Mouse (Mus musculus): ENCODE data around the gene Elavl4.

Gene Elavl4

DNA sequence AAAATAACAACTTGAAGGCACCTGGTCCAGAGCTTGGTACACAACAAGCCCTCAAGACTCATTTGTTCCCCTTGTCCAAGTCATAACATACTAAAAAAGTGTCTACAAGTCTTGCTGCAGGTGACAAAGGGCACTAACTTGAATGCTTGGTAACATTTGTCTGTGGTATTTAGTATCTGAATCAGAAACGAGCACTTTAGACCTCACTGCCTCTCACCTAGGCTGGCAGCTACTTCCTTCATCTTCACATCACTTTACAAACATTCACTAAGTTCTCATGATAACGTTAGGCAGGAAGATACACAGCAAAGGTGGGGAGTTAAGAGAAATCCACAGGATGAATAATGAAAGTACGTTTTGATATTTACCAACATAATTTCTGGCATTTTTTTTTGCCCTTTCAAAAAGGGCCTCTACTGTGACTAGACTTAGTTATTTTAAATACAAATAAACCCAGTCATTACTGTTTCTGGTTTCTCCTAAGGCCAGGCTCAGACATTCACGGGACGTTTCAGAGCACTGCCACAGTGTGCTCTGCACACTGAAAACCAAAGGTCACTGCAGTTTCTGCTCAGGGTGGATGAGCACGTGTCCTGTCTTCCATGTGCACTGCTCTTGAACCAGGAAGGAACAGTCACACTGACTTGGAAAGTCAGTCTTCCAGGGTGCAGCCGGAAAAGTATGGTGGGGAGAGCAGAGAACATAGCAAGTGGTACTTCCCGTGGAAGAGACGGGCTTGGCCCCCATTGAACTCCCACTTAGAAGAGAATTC lies 84.7 kb downstream of the Elavl4 start:
- no peak for DNase-seq (ENCODE audit: low read depth, low spot score)

DNA sequence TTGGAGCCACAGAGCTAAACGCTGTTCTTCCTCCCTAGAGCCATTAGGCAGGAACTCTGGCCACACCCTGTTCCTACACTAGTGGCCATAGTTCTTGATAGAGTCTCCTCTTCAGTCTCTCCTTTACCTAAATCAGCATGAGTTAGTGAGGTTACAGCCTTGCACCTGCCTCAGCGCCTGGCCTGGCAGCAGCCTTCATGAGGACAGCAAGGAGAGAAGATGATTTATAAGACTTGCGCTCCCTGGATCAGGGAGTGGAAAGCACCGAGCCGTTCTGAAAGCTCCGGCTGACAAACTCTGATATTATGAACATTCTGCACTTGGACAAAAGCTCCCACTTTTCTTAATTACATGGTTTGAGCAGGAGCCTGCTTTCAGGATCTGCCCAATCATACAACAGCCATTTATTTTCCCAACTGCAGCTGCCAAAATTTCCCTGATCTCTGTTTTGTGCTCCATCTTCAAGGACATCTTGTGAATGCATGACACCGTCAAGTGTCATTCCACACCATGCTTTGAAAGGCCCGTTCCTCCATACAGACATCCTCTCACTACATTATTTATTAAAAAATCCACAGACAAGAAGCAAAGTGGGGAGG lies 87.3 kb downstream of the Elavl4 start:
- DNase-seq (ENCODE audit: low read depth, low spot score): no peak

DNA sequence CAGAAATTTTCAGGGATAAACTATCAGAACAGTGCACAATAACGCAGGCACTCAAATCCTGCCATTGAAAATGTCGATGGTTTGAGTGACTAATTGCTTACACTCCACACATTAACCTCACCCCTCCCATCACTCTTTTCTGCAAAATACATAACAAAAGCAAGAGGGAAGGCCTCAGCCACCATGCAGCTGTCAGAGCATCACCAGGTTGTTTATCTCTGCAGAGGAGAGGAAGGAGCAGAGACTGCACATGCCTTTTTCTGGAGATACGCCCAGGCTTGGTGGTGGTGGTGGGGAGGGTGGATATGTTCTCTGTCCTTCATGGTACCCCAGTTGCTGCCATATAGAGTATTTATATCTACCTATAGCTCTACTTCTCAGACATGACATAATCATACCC lies 94.3 kb downstream of the Elavl4 start:
- no peak for DNase-seq (ENCODE audit: low read depth, low spot score)

DNA sequence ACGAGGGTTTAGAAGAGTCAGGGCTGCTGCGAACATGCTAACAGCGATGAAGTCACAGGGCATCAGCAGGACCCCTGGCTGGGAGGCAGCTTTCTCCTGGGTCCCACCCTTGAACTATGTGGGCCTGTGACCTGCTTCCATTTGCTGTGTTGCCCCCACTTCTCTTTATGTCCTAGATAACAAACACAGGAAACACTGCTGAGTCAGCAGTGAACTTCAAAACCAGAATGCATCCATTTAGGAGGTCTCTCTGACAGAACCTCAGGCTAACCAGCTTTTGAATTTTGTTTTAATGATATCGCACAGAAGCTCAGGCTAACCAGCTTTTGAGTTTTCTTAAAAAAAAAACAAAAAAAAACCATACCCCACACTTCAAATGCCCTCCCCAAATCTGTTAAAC lies 96.1 kb downstream of the Elavl4 start:
- DNase-seq (ENCODE audit: low read depth, low spot score): no peak

DNA sequence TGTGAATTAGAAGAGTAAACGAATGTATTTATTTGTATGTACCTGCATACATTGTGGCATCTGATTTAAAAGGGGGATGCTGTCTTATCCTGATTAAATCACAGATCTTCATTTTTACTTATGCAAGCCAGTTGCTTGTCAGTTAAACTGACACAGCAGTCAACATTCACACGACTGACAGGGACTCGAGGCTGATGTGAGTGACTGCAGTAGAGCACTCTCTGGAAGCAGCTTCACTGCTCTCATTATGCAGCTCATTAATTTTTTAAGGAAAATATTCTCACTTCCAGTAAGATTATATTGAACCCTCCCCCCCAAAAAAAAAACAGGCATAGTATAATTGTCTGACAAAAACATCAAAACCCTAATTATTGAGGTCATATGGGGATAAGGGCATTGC lies 101.7 kb downstream of the Elavl4 start:
- DNase-seq (ENCODE audit: low read depth, low spot score): no peak

DNA sequence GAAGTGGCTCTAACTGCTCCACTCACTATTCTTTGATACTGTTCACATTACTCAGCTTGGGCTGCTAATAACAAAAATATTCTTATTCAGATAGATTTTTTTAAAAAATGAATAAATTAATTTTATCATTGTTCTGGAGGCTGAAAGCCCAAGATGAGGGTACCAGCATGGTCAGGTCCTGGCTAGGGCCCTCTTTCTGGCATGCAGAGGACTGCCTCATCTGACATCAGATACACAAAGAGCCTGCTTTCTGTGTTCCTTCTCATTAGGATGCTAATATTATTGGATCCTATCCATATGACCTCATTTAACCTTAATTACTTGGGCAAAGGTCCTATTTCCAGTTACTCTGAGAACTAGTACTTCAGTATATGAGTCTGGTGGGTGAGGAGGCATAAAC lies 108.8 kb downstream of the Elavl4 start:
- DNase-seq (ENCODE audit: low read depth, low spot score): no peak

DNA sequence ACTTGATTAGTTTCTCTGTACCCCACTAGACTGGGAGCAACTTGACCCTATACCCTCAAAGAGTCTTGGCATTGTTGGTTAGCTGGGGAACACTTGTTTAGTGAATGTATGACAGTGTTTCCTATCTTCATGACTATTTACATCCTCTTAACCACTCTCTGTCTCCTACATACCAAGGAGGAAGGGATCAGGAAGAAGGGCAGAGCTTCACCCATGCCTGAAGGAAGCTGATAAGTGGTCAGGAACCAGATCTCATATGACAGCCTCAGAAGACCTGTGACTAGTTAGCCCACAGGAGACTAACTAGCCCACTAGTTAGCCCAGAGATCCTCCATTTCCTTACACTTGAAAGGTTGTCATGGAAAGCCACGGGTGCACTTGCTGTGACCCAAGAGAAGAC lies 117.2 kb downstream of the Elavl4 start:
- no peak for DNase-seq (ENCODE audit: low read depth, low spot score)

DNA sequence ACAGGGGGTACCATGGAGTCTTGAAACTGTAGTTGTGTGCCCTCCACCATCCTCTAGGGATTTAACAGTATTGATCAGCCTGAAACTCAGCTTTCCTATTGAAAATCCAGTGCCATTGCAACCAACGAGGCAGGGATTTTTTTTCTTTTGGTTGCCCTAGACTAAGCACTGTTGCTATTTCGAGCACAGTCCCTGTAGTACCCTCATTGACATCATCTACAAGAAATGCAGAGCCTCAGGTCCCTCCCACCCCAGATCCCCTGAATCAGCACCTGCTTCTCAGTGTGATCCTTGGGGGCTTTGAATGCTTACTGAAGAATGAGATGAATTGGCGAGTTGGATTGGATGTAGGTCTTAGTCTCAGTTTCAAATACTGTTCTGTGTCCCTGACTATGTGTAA lies 119.4 kb downstream of the Elavl4 start:
- DNase-seq (ENCODE audit: low read depth, low spot score): no peak

DNA sequence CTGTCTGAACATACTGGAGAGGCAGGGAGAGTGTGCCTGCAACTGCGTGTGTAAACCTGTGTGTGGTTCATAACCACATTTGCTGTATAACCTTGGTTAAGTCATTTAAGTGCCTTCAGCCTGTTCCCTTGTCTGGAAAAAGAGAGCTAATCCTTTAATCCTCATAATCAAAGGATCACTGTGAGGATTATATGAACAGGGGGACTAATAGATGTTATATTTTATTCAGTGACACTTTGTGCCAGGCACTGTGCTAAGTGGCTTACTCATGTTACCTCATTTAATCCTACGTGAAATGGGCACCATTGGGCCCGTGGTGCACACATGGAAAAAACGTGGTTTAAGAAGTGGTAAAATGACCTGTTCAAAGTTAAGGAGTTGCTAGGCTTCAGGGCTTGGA lies 119.9 kb downstream of the Elavl4 start:
- DNase-seq (ENCODE audit: low read depth, low spot score): no peak

DNA sequence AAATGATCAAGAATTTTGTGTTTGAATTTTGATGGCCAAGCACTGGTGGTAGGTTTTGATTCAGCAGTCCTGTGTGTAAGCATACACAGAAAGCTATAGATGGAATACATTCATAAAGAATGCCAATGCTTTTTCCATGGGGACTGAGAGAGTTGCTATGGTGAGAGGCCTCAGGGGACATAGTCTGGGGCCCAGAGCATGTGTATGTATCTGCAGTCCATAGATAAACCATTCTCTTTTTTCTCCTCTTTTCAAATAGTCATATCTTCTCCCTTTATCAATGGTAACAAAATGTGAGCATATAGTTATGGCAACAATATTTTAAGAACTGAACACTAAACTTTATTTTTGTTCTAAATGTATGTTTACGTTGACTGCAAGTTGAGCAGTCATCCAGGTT lies 122.1 kb downstream of the Elavl4 start:
- DNase-seq (ENCODE audit: low read depth, low spot score): no peak

DNA sequence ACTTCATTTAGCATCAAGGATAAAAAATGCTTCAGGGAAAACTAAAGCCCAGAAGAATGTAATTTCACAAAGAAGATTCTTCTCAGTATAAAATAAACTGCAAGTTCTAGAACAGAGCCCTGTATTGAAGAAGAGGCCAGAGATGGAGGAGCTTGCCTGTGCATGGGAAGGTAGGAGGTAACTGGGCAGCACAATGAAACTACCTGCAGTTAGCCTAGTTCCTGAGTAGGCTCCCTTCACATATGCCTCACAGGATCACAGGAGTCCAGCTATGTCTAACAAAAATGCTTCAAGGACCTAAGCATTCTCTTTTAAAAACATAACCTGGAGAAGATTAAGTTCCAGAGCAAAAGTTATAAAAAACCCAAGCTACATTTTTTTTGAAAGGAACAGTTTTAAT lies 122.5 kb downstream of the Elavl4 start:
- no peak for DNase-seq (ENCODE audit: low read depth, low spot score)

DNA sequence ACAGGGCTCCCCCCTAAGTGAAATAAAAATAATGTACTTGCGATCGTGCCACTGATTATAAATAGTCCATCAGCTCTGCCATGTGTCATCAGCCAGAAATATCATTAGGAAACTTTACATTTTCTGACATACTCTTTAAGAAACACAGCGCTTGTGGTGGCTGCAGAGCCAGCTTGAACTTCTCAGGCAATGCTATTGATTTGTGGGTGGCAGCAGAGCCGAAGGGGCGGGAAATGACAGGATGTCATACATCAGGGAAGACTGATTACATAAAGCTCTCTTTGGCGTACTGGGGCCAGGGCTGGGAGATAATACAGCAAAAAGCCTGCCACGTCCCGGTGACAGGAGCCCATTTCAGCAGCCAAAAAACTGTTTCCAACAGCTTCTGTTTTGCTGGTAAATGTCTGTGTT lies 124.1 kb downstream of the Elavl4 start:
- DNase-seq (ENCODE audit: low read depth, low spot score): no peak

DNA sequence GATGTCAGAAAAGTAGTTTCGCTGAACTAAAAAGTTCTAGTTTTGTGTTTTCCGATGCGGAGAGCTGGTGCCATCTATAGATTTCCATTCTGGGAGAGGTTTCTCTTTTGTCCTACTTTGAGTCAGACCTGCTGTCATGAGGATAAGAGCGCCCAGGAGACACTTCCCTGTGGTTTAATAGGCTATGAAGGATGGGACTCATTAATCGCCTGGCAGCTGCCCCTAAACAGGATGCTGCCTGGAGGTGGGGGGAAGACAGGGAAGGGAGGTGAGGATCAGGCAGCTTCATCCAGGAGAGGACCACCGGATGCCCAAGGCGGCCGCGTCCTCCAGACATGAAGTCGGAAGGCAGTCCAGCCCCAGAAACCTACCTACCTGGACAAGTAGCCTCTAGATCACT lies 126.2 kb downstream of the Elavl4 start:
- no peak for DNase-seq (ENCODE audit: low read depth, low spot score)

DNA sequence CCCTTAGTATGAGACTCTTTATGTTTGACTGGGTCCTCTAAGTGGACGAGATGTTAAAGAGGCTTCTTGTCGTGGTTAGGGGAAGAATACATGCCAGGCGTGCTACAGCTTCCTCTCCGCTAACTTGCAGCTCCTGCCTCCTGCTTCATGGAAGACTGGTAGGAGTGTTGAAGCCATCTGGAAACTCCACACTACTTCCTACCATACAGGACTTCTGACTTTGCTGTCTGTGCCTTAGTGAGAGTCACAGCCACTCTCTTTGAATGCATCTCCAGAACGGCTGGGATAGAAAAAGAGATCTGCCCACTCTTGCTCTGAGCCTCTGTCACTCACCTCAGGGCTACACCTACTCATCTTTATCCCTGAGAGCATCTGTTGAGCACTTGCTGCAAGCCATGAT lies 132.9 kb downstream of the Elavl4 start:
- no peak for DNase-seq (ENCODE audit: low read depth, low spot score)

DNA sequence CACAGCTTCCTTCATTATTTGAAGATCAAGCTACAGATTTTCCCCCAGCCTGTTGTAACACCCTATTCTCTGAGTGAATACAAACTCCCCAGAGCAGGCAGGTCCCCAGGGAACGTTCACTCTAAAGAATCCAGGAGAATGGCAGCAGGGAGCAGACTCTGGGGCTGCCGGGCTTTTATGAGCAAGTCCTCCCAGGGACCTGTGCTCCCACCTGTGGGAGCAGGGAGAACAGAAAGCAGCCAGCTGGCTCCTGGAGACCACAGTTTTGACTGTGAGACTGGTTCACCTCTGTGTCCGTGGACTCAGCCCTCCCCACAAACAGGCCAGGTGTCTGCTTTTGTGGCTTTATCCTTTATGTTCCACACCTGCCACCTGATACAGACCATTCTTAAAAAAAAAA lies 134.2 kb downstream of the Elavl4 start:
- no peak for DNase-seq (ENCODE audit: low read depth, low spot score)

DNA sequence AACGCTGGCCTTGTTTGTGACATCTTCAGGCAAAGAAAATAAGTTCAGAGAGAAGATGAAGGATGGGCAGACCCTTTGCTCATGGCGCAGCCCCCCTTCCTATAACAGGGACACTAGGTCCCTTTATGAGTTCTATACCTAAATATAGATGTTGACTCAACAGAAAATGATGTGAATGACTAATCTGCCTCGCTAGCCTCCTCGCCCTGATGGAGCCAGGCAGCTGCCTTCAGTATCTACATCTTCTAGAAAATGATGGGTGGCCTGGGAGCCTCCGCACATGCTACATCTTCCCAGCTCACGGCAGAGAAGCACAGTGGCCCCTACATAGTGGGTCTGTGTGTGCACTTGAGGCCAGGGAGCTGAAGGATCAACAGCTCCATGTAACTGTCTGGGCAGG lies 137.2 kb downstream of the Elavl4 start:
- no peak for DNase-seq (ENCODE audit: low read depth, low spot score)

DNA sequence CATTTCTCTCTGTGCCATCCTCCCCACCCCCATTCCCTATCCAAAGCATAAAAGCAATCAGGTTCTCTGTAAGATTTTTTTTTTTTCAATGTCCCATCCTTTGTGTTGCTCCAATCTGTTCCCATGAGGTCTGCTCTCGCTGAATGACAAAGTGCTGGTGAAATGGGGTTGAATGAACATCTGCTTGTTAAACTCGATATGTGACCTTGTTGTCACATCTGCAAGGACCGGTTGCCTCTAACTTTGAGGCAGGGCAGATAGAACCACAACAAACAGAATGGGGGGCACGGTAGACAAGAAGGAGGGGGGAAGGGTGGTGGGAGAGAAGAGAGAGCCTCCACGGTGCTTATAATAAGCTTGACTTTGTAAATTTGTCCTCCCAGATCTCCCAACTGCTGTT lies 138.0 kb downstream of the Elavl4 start:
- DNase-seq (ENCODE audit: low read depth, low spot score): no peak

DNA sequence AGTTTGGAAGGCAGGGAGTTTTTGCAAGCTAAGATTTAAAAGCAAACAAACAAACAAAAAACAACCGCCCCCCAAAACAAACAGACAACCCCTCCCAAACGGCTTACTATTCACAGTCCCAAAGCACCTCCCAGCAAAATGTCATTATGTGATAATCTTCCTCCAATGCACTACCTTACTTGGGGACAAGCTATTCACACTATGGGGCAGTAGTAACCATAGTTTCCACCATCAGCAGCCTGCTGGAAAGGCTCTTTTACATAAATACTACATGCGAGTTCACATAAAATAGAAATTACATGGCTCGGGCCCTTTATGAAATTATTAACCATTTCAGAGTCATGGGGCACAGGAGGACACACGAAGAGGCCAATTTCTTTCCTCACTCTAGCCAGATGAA lies 141.5 kb downstream of the Elavl4 start:
- DNase-seq (ENCODE audit: low read depth, low spot score): no peak

DNA sequence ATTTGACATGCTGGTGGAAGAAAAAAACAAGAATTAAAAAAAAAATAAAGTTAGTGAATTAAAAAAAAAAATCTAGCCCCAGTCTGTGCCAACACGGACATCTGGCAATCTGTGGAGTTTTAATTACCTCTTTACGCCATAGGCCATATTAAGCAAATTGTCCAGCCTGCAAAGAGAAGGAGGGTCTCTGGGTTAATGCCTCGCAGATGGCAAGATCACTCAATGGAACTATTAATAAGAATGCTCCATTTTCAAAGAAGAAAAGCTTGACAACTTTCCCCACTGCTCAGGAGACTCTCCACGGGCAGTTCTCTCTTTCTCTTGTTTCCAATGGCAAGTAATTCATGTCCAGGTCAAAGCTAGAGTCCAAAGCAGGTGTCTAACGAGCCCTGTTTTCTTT lies 142.1 kb downstream of the Elavl4 start:
- no peak for DNase-seq (ENCODE audit: low read depth, low spot score)

DNA sequence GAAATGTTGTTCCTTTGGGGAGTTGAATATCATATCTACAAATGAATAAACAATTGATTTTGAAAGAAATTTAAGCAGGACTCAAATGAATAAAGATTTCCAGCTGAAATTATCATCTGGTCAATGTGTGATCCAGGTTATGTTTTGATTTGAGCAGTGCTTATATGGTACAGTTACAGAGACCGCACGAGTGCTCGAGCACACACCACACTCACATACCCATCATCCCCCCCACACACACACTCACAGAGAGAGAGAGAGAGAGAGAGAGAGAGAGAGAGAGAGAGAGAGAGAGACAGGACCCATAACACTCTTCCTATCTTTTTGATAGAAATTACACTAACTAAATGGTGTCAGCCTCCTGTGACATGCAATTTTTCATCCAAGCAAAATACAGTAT lies 150.0 kb downstream of the Elavl4 start:
- no peak for DNase-seq (ENCODE audit: low read depth, low spot score)

DNA sequence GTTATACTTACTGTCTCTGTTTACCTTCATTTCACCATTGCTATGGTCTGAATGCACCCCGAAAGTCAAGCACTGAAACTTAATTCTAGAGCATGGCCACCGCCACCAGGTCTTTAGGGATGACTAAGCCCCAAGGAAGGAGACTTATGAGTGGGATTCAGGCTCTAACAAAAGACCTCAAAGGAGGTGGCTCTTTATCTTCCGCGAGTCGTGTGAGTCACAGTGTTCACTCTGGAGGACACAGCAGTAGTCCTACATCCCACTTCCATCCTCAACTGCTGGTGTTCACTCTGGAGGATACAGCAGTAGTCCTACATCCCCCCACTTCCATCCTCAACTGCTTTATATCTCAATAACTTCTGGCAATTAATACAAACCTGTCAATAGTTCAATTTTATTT lies 151.8 kb downstream of the Elavl4 start:
- DNase-seq (ENCODE audit: low read depth, low spot score): no peak

DNA sequence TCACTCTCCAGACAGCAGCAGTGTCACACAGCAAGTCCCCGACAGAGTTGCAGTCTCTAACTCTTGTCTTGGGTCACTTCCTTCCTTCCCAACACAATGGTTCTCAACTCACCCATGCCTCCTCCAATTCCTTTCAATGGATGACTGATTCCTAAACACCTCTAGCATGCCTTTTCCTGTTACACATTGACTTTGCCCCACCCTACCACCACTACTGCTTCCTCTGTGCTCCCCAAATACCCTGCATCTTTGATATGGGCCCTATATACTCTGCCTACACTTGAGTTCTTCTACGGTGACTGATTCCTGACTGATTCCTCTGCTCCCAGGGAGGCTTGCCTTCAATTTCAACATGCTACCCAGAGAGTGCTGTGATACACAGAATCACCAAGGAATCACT lies 153.1 kb downstream of the Elavl4 start:
- DNase-seq (ENCODE audit: low read depth, low spot score): no peak

DNA sequence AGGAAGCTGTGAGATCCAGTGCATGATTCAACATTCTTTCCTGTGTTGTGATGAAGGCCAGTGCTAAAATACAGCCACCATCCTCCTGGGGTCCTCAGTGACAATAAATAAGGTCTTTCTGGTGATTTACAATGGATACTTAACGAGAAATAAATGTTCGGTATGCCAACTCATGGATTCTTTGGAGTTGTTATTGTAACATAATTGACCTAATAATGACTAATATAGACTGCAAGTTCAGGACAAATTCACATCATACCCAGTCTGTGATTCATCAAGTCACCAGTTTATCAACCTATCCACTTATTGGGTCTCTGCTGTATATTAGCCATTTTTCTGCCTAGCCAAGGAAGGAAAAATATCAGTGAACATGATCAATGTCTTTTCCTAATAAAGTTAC lies 174.4 kb downstream of the Elavl4 start:
- no peak for DNase-seq (ENCODE audit: low read depth, low spot score)

DNA sequence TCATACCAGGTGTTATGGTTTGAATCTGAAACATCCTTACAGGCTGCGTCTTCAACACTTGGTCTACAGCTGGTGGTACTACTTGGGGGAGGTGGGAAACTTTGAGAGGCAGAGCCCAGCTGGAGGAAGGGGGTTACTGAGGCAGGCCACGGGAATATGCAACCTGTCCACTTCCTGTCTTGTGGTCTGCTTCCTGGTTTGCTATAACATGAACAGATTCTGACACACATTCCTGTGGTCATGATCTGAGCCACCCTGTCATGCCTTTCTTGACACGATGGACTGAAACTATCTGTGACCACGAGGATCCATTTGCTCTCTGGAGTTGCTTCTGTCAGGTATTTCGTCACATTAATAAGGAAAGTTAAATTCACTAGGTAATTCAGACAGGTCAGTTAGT lies 179.7 kb downstream of the Elavl4 start:
- DNase-seq (ENCODE audit: low read depth, low spot score): no peak

Data from CD4-positive, CD25-positive, alpha-beta regulatory T cell, adult 2 months (primary cell).